Mouse (Mus musculus): ENCODE results near the gene Anks1b. TPM values are rescaled to one million over a fixed set of nuclear protein-coding genes. Genes with fewer than 3 reads are reported as not detected.

Anks1b gene
- 100 to 1,000 TPM; 426 to 497 TPM for total RNA-seq (2021)

GRCm38 (mm10) chr10:89873146-89873950 lies at the start of gene Anks1b:
TSS of gene Anks1b (plus strand) at chr10:89873509.
- DNase-seq (ENCODE audit: low spot score in 2 of 2) = peak; percentile 80 to 88
- intact Hi-C loops (cut with DNase I) = loop anchor here (2.0 to 10.0 kb wide), 2 partner anchors 101 to 169 kb away; no protein-coding TSS in a partner anchor

- intact Hi-C loops (cut with DNase I) = no loop called here
- DNase-seq (ENCODE audit: low spot score in 2 of 2) = no peak
These were observed 49.4 kb upstream of the Anks1b start for GRCm38 (mm10) chr10:89823906-89824305.

GRCm38 (mm10) chr10:89826896-89827295 lies 46.4 kb upstream of the Anks1b start:
- DNase-seq (ENCODE audit: low spot score in 2 of 2) = no peak
- intact Hi-C loops (cut with DNase I) = no loop called here

GRCm38 (mm10) chr10:89832334-89832733 lies 41.0 kb upstream of the Anks1b start:
- intact Hi-C loops (cut with DNase I) = no loop called here
- DNase-seq (ENCODE audit: low spot score in 2 of 2) = no peak

- intact Hi-C loops (cut with DNase I) = no loop called here
- DNase-seq (ENCODE audit: low spot score in 2 of 2) = no peak
These were observed 40.1 kb upstream of the Anks1b start for GRCm38 (mm10) chr10:89833166-89833565.

GRCm38 (mm10) chr10:89837476-89837875 lies 35.8 kb upstream of the Anks1b start:
- no peak for DNase-seq (ENCODE audit: low spot score in 2 of 2)
- intact Hi-C loops (cut with DNase I) = no loop called here

- intact Hi-C loops (cut with DNase I) = no loop called here
- DNase-seq (ENCODE audit: low spot score in 2 of 2) = no peak
These were observed 34.5 kb upstream of the Anks1b start for GRCm38 (mm10) chr10:89838834-89839233.

GRCm38 (mm10) chr10:89850951-89851350 lies 22.4 kb upstream of the Anks1b start:
- no peak for DNase-seq (ENCODE audit: low spot score in 2 of 2)
- intact Hi-C loops (cut with DNase I) = no loop called here

- peak; percentile 35 to 41 for DNase-seq (ENCODE audit: low spot score in 2 of 2)
- intact Hi-C loops (cut with DNase I) = no loop called here
These were observed 17.9 kb upstream of the Anks1b start for GRCm38 (mm10) chr10:89855251-89855875.

GRCm38 (mm10) chr10:89856286-89856685 lies 17.0 kb upstream of the Anks1b start:
- intact Hi-C loops (cut with DNase I) = no loop called here
- peak; percentile 29 to 46 for DNase-seq (ENCODE audit: low spot score in 2 of 2)

GRCm38 (mm10) chr10:89868211-89868610 lies 5.1 kb upstream of the Anks1b start:
- intact Hi-C loops (cut with DNase I) = no loop called here
- DNase-seq (ENCODE audit: low spot score in 2 of 2) = no peak

GRCm38 (mm10) chr10:89868836-89869235 lies 4.5 kb upstream of the Anks1b start:
- intact Hi-C loops (cut with DNase I) = no loop called here
- DNase-seq (ENCODE audit: low spot score in 2 of 2) = no peak

- intact Hi-C loops (cut with DNase I) = loop anchor here (2.0 to 10.0 kb wide), 2 partner anchors 102 to 170 kb away; no protein-coding TSS in a partner anchor
- peak; percentile 47 to 61 for DNase-seq (ENCODE audit: low spot score in 2 of 2)
These were observed 686 bp upstream of the Anks1b start for GRCm38 (mm10) chr10:89872501-89873145.

- DNase-seq (ENCODE audit: low spot score in 2 of 2) = peak; percentile 11 to 12
- intact Hi-C loops (cut with DNase I) = loop anchor here (10.0 kb wide), 1 partner anchor 101 kb away; no protein-coding TSS in a partner anchor
These were observed 727 bp downstream of the Anks1b start for GRCm38 (mm10) chr10:89874036-89874435.

GRCm38 (mm10) chr10:89883561-89883960 lies 10.3 kb downstream of the Anks1b start:
- intact Hi-C loops (cut with DNase I) = no loop called here
- DNase-seq (ENCODE audit: low spot score in 2 of 2) = no peak

GRCm38 (mm10) chr10:89902720-89903337 lies 29.5 kb downstream of the Anks1b start:
- DNase-seq (ENCODE audit: low spot score in 2 of 2) = no peak
- intact Hi-C loops (cut with DNase I) = no loop called here

GRCm38 (mm10) chr10:89911889-89912288 lies 38.6 kb downstream of the Anks1b start:
- intact Hi-C loops (cut with DNase I) = no loop called here
- DNase-seq (ENCODE audit: low spot score in 2 of 2) = peak in 1 of 2 experiments; percentile 17

GRCm38 (mm10) chr10:89913174-89913573 lies 39.9 kb downstream of the Anks1b start:
- intact Hi-C loops (cut with DNase I) = no loop called here
- no peak for DNase-seq (ENCODE audit: low spot score in 2 of 2)

- DNase-seq (ENCODE audit: low spot score in 2 of 2) = no peak
- intact Hi-C loops (cut with DNase I) = no loop called here
These were observed 43.8 kb downstream of the Anks1b start for GRCm38 (mm10) chr10:89917141-89917540.

GRCm38 (mm10) chr10:89921965-89922364 lies 48.7 kb downstream of the Anks1b start:
- intact Hi-C loops (cut with DNase I) = no loop called here
- no peak for DNase-seq (ENCODE audit: low spot score in 2 of 2)

Data from left cerebral cortex, postnatal 36 days (tissue).